Mouse (Mus musculus): Measurements from ENCODE around the gene Pitpna.

DNA sequence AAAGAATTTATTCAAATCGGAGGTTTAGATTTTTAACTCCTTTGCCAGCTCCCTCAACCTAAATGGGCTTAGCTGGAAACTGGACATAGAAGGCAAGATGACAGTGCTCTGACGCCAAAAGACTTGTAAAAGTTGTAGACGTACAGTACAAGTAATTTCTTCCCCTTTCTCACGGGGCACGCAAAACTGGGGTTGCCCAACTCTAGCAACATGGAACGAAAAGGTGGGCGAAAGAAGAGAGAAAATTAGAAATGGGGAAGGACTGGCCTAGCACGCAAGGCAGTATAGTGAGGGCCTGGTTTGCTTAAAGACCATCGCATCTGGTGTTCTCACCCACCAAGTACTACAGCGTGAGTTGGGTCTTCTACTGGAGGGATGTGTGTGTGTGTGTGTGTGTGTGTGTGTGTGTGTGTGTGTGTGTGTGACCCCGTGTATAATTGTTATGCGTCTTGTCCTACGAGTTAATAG is 63.1 kb downstream of the Pitpna start:
- no peak for TF ChIP-seq CTCF (IDR thresholded peaks at IDR 0.05; ENCODE audit: borderline replicate concordance, insufficient read depth, low read length)
- no peak; the same call in 1 of the 2 replicates for TF ChIP-seq POLR2A (IDR thresholded peaks at IDR 0.05; ENCODE audit: low read depth, low read length)

Data from embryonic fibroblast, embryonic 13.5 days (primary cell).